Mouse (Mus musculus) c-Kit-positive CD71-negative TER-119-negative erythroid progenitor cells, embryonic 14.5 days (primary cell): ENCODE results near the gene Tmc6.
"Not testable (repeated sequence)": the region's sequence is repeated elsewhere in the genome, so short reads cannot be mapped to it uniquely, and the experiment has no call there.

Experiments
- DNase-seq: peaks from one replicate; pipeline ENCODE4 v3.0.0-alpha.2; 2013; ENCODE audit warnings: low read depth

Tmc6 gene

GRCm38 (mm10) chr11:117781993-117782704, at the start of gene Tmc6, which contains the start of gene Tmc8:
Tmc6 (minus strand) TSS chr11:117782198.
Tmc8 (plus strand) TSS chr11:117782076.
- DNase-seq, result no peak

GRCm38 (mm10) chr11:117830401-117830800, 48.4 kb upstream of the Tmc6 start:
- no peak for DNase-seq

GRCm38 (mm10) chr11:117829671-117830215, 47.7 kb upstream of the Tmc6 start:
- no peak for DNase-seq

- DNase-seq, result no peak
These were observed 47.0 kb upstream of the Tmc6 start for GRCm38 (mm10) chr11:117828888-117829604.

GRCm38 (mm10) chr11:117828149-117828887, 46.3 kb upstream of the Tmc6 start:
- no peak for DNase-seq

GRCm38 (mm10) chr11:117827386-117827785, 45.4 kb upstream of the Tmc6 start:
- DNase-seq, result no peak

GRCm38 (mm10) chr11:117826916-117827315, 44.9 kb upstream of the Tmc6 start:
- DNase-seq, result no peak

GRCm38 (mm10) chr11:117826164-117826563, 44.2 kb upstream of the Tmc6 start:
- no peak for DNase-seq

- peak; percentile 84 for DNase-seq
These were observed 43.5 kb upstream of the Tmc6 start, which contains the start of the genes Afmid and Tk1 for GRCm38 (mm10) chr11:117825333-117826101. Afmid (plus strand) TSS chr11:117825924. Tk1 (minus strand) TSS chr11:117826092.

GRCm38 (mm10) chr11:117824060-117824969, 42.3 kb upstream of the Tmc6 start:
- DNase-seq, result no peak

GRCm38 (mm10) chr11:117823411-117823810, 41.4 kb upstream of the Tmc6 start:
- DNase-seq, result no peak

GRCm38 (mm10) chr11:117822728-117823241, 40.8 kb upstream of the Tmc6 start:
- DNase-seq, result no peak

- DNase-seq, result no peak
These were observed 39.9 kb upstream of the Tmc6 start for GRCm38 (mm10) chr11:117821868-117822267.

- DNase-seq, result no peak
These were observed 38.2 kb upstream of the Tmc6 start for GRCm38 (mm10) chr11:117820173-117820572.

GRCm38 (mm10) chr11:117819095-117819494, 37.1 kb upstream of the Tmc6 start:
- DNase-seq, result no peak

- DNase-seq, result no peak
These were observed 34.5 kb upstream of the Tmc6 start for GRCm38 (mm10) chr11:117816389-117816996.

- not testable (repeated sequence) for DNase-seq
These were observed 33.9 kb upstream of the Tmc6 start for GRCm38 (mm10) chr11:117815850-117816249.

GRCm38 (mm10) chr11:117814704-117815366, 32.8 kb upstream of the Tmc6 start:
- no peak for DNase-seq

GRCm38 (mm10) chr11:117813867-117814266, 31.9 kb upstream of the Tmc6 start:
- no peak for DNase-seq
